Mouse (Mus musculus) frontal cortex, postnatal 36 days (tissue): ENCODE data around the gene Cstf3.

Experiments used
- DNase-seq, 2 experiments: peaks; one replicate each; pipeline ENCODE4 v3.0.0; 2022; ENCODE audit warnings: low spot score in 2 of 2

Cstf3 gene

GRCm38 (mm10) chr2:104711585-104712485 lies 121.5 kb downstream of the Cstf3 start, which contains the start of gene Tcp11l1:
Gene Tcp11l1, minus strand, starts transcription at chr2:104712169.
- DNase-seq: peak; percentile 72 to 74

DNA sequence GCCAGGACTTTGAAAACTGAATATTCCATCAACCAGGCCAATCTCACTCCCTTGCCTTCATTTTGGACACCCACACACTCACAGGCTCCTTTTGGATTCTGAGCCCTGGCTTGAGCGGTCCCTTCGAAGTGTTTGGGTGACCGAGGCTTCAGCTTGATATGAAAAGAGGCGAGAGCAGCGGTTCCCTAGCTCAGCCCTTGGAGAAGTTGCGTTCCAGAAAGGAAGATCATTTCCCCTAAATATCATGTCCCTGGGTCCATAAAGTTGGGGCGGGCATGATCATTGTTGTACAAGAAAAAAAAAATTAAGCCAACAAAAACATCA lies 122.1 kb downstream of the Cstf3 start:
- DNase-seq: no peak

DNA sequence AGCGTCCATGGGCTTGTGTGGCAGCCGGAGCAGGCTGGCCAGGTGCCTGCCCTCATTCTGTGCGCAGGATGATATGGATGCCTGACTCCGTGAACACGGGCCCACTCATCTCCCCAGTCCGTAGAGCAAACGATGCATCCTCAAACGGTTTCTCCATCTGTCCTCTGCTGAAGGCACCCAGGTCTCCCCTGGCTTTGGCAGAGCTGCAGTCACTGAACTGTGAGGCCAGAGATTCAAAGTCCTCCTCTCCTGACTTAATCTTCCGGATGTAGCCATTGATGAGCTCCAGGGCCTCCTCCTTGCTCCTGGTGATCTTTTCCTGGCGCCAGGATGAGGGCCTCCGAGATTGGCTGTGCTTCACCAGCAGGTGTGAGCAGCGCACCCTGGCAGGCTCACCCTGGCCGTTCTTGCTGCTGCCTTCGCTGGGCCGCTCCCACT lies 124.0 kb downstream of the Cstf3 start:
- DNase-seq: no peak
